Mouse (Mus musculus): ENCODE measurements around the gene Limch1. TPM values are rescaled to one million over a fixed set of nuclear protein-coding genes. Genes with fewer than 3 reads are reported as not detected.

Limch1 gene
- polyA plus RNA-seq, 1 experiment from 2014 or later = 25.1 TPM

DNA sequence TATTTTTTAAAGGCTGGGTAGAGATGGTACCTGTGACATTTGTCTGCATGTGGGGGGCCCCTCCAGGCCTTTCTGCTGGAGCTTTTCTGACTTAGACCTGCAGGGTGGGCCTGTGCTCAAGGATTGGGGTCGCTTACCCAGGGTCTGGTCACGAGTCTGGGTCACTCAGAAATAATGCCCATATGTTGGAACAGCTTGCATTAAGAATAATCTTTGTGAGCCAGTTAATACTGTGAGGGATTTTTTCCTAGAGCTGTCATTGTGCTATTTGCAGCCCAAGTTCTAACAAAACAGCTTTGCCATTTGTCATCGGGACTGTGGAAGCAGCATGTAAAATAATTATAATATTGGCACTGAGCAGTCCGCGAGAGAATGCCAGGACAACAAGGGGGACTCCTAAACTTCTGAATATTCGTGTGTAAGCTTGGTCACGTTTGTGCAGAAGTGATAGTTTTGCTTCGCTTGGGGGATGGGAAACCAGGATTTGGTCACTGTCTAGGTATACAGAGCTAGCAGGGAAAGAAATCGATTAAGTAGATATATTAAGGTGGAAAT is 63.5 kb downstream of the Limch1 start:
- Histone ChIP-seq H3K36me3 (no peaks in the 10 kb centered on the region), H3K9me3 (no peaks in the 10 kb centered on the region), H3K4me3 (no peak overlapping the region), H3K27me3 (replicated peaks) (0 out of 2 replicates have a peak, but pooled peaks cover 6% of the 10 kb centered on the region), H3K9ac (no peak overlapping the region), H3K27ac (replicated peaks) (no peak overlapping the region), H3K4me1 (peaks cover 10% of the 10 kb centered on the region; the same call in 1 of the 2 replicates), H3K4me2 (no peak overlapping the region)
- WGBS = 77% methylated on average over 9 of the region's 9 CpGs
- ATAC-seq (ENCODE audit: extremely low read depth, insufficient number of reproducible peaks, low FRiP score, low TSS enrichment) = no peak

DNA sequence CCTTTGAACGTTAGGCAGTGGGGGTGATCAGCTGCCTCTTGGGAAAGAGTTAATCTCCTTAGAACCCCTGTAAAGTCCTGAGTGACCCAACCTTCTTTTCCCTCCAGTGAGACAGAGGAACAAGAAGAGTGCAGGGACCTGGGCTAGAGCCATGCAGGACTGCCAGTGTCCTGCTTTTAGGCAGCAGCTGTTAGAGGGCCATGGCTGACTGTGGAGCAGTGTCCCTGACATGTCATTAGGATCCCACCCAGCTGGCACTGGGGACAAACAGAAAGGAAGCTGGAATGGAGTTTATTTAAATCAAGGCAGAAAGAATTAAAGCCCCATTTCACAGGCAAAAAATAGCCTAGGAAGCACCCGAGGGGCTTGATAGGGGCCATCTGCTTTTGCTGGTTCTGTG is 64.8 kb downstream of the Limch1 start:
- no peak for ATAC-seq (ENCODE audit: extremely low read depth, insufficient number of reproducible peaks, low FRiP score, low TSS enrichment)
- no peak overlapping the region for H3K9ac ChIP-seq
- H3K4me3 ChIP-seq = no peak overlapping the region
- no peak overlapping the region for H3K27ac ChIP-seq (replicated peaks)
- no peak overlapping the region for H3K4me2 ChIP-seq
- no peaks in the 10 kb centered on the region for H3K36me3 ChIP-seq
- 0 out of 2 replicates have a peak, but pooled peaks cover 6% of the 10 kb centered on the region for H3K27me3 ChIP-seq (replicated peaks)
- 47% methylated on average over 2 of the region's 2 CpGs for WGBS
- peaks cover 10% of the 10 kb centered on the region; the same call in 1 of the 2 replicates for H3K4me1 ChIP-seq
- no peaks in the 10 kb centered on the region for H3K9me3 ChIP-seq

DNA sequence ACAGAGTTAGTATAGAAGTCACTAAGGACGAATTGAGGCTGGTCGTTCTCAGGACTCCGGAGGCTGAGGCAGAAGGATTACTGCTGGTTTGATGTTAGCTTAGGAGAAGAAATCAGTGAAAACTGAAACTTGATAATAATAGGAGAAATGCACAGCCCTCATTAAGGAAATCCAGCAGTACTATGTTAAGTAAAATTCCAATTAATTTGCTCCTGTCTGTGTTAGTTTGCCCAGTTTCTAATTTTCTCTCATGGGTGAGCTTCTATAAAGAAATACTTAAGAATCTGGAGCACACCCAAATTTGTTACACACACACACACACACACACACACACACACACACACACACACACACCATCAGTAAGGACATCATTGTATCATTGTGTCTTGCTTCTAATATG is 69.0 kb downstream of the Limch1 start:
- Histone ChIP-seq H3K27ac (replicated peaks) (no peak overlapping the region), H3K9me3 (no peaks in the 10 kb centered on the region)
- 79% methylated on average over 3 of the region's 3 CpGs for WGBS

DNA sequence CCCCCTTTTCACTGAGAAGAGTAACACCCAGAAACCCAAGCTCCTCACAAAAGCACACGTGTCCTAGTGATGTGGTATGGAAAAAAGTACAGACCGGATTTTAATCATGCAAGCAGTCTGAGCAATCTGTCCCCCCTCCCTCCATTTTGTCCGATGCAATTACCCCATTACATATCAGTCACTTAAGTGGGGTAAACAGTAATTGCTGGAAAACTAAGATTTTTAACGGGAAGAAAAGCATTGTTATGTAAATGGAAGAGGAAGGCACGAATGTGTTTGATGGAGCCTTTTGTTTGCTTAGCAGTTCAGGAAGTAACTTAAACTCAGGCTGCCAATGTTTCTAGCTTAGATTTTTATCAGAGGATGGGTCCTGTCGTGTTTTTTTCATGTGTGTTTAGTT is 70.2 kb downstream of the Limch1 start:
- no peak overlapping the region for H3K9ac ChIP-seq
- WGBS = 47% methylated on average over 6 of the region's 6 CpGs
- no peaks in the 10 kb centered on the region for H3K36me3 ChIP-seq
- no peak for ATAC-seq (ENCODE audit: extremely low read depth, insufficient number of reproducible peaks, low FRiP score, low TSS enrichment)
- no peak overlapping the region for H3K4me3 ChIP-seq
- no peaks in the 10 kb centered on the region for H3K4me1 ChIP-seq
- H3K4me2 ChIP-seq = no peak overlapping the region
- no peaks in the 10 kb centered on the region for H3K9me3 ChIP-seq
- H3K27me3 ChIP-seq (replicated peaks) = 0 out of 2 replicates have a peak, but pooled peaks cover 11% of the 10 kb centered on the region
- no peak overlapping the region for H3K27ac ChIP-seq (replicated peaks)

More for the DNA sequence above, 69.0 kb downstream of the Limch1 start:
- Histone ChIP-seq H3K9ac (no peak overlapping the region), H3K36me3 (no peaks in the 10 kb centered on the region), H3K27me3 (replicated peaks) (0 out of 2 replicates have a peak, but pooled peaks cover 11% of the 10 kb centered on the region), H3K4me2 (no peak overlapping the region), H3K4me3 (no peak overlapping the region), H3K4me1 (no peaks in the 10 kb centered on the region)
- ATAC-seq (ENCODE audit: extremely low read depth, insufficient number of reproducible peaks, low FRiP score, low TSS enrichment) = no peak

DNA sequence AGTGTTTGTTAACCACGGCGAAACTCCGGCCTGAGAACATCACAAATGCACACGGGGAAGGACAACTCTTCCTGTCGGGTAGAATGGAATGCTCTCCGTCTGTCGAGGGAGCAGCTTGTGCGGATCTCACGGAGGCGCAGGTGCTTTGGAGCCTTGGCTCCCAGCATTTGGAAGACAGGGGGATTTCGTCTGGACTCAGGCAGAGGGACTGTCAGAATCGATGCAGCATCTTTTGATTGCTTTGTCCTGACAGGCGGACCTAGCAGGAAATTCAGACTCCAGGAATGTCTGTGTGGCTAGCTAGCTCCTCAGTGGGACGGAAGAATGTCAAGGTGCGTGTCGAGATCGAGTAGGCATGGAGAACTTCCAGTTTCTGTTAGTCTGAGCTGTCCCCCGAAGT is 71.1 kb downstream of the Limch1 start:
- no peak for ATAC-seq (ENCODE audit: extremely low read depth, insufficient number of reproducible peaks, low FRiP score, low TSS enrichment)
- no peaks in the 10 kb centered on the region for H3K9me3 ChIP-seq
- no peak overlapping the region for H3K4me2 ChIP-seq
- H3K27ac ChIP-seq (replicated peaks) = no peak overlapping the region
- no peaks in the 10 kb centered on the region for H3K4me1 ChIP-seq
- no peak overlapping the region for H3K9ac ChIP-seq
- peaks cover 12% of the 10 kb centered on the region; the same call in 1 of the 2 replicates for H3K27me3 ChIP-seq (replicated peaks)
- WGBS = 70% methylated on average over 18 of the region's 18 CpGs
- no peaks in the 10 kb centered on the region for H3K36me3 ChIP-seq
- no peak overlapping the region for H3K4me3 ChIP-seq

DNA sequence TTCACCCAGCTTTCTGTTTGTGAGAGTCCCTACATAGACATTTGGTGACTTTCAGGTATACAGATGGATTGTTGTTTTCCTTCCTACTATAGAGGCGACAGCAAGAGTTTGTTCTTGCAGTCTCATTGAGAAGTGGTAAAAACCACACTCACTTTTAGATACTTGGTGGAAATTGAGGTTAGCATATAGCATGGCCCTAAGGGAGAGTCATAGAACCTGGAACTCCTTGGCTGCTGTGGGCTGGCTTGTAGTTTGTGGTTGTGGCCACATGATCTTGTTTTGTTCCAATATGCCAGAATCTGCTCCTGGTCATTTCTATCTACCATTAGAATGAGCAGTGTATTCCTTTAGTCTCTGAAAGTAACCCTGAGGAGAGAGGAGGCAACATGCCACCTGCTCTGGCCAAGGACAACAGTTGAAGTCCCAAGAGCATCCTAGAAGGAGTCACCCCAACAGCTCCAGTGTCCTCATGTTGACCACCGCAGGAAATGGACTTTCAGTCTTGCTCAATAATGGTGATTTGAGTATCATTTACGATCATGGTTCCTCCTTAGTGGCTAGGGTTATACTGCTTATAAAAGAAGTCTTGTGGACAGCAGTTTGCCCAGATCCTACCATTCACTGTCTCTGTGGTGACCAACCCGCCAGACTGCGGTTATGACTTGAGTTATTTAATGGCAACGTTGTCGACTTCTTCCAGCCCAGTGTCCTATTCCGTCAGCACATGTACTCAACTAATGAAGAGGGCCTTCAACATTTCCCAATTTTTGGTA is 71.7 kb downstream of the Limch1 start:
- Histone ChIP-seq H3K4me1 (no peaks in the 10 kb centered on the region), H3K27ac (replicated peaks) (no peak overlapping the region), H3K9ac (no peak overlapping the region), H3K36me3 (no peaks in the 10 kb centered on the region), H3K4me3 (no peak overlapping the region), H3K4me2 (no peak overlapping the region), H3K9me3 (no peaks in the 10 kb centered on the region), H3K27me3 (replicated peaks) (peaks cover 15% of the 10 kb centered on the region; the same call in 1 of the 2 replicates)
- WGBS = 86% methylated on average over 8 of the region's 8 CpGs
- ATAC-seq (ENCODE audit: extremely low read depth, insufficient number of reproducible peaks, low FRiP score, low TSS enrichment) = no peak

DNA sequence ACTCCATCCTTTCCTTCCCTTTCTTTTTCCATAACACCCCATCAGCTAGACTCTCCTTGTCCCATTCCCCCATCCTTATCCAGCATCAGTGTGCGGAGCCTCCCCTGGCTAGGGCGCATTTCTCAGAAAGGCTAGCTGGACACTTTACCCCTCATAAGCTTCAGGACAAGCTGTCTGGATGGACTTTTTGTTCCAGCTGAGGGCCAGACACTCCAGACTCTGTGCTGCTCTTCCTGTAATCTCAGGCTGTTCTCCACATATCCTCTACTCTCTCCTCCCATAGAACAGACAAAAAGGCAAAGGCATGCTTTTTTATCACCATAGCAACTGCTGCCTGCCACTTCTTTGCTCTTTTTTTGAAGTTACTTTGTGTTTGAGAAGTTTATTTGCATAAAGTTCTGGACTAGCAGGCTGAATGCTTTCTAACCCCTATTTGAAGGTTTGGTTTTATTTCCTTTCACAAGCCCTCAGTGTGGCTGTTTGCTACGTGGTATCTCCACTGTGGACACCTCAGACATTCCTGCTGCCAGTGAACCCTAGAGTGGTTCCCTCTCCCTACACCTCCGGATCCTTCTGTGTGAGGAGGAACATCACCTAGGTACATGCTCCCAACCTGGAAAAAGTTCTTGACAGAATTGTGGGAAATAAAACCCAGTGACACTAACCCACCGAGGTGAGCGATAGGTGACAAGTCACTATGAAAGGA is 77.0 kb downstream of the Limch1 start:
- Histone ChIP-seq H3K27ac (replicated peaks) (no peak overlapping the region), H3K27me3 (replicated peaks) (peaks cover 16% of the 10 kb centered on the region; the same call in 1 of the 2 replicates), H3K9me3 (no peaks in the 10 kb centered on the region), H3K9ac (no peak overlapping the region), H3K36me3 (no peaks in the 10 kb centered on the region), H3K4me3 (no peak overlapping the region), H3K4me1 (no peaks in the 10 kb centered on the region), H3K4me2 (no peak overlapping the region)
- WGBS = 82% methylated on average over 6 of the region's 6 CpGs
- ATAC-seq (ENCODE audit: extremely low read depth, insufficient number of reproducible peaks, low FRiP score, low TSS enrichment) = no peak

DNA sequence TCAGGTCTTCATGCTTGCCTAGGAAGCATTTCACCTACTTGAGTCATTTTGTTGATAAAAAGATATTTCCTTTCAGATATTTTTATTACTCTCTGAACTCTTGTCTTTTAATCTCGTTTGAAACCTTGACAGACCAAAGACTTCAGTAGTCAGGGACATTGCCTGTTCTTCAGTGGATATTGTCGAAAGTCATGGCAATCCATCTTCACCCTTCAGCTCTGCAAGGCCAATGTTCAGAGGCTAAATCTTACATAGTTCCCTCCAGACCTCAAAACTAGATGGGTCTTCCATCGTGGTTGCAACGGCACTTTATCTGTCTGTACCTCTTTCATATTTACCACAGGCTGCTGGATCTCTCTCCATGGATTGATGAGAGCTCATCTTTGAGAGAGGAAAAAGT is 80.0 kb downstream of the Limch1 start:
- no peak overlapping the region for H3K9ac ChIP-seq
- 75% methylated on average over 4 of the region's 4 CpGs for WGBS
- no peaks in the 10 kb centered on the region for H3K9me3 ChIP-seq
- H3K27ac ChIP-seq (replicated peaks) = no peak overlapping the region
- peaks cover 16% of the 10 kb centered on the region for H3K27me3 ChIP-seq (replicated peaks)
- H3K36me3 ChIP-seq = no peaks in the 10 kb centered on the region
- H3K4me1 ChIP-seq = no peaks in the 10 kb centered on the region
- H3K4me2 ChIP-seq = no peak overlapping the region
- no peak overlapping the region for H3K4me3 ChIP-seq
- ATAC-seq (ENCODE audit: extremely low read depth, insufficient number of reproducible peaks, low FRiP score, low TSS enrichment) = no peak

DNA sequence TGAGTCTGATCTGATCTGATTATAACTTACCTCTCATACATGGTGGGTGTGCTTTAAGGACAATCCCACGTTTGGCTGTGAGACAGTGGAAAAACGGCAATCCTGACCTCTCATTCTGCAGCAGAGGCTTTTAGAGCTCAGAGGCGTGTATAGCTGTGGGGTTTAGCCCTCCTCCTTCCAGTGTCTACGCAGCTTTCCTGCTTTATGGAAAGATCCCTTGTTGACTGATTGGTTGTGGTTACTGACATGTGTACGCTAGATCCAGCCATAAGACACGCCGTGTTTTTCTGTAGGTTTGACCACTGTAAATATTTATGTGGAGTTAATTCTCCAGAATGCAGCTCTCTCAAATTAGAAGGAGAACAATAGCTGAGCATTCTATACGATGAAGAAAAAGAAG is 81.2 kb downstream of the Limch1 start:
- ATAC-seq (ENCODE audit: extremely low read depth, insufficient number of reproducible peaks, low FRiP score, low TSS enrichment) = no peak
- no peak overlapping the region for H3K4me3 ChIP-seq
- H3K27ac ChIP-seq (replicated peaks) = no peak overlapping the region
- H3K27me3 ChIP-seq (replicated peaks) = peaks cover 14% of the 10 kb centered on the region
- H3K9ac ChIP-seq = no peak overlapping the region
- no peak overlapping the region for H3K4me2 ChIP-seq
- H3K36me3 ChIP-seq = no peaks in the 10 kb centered on the region
- no peaks in the 10 kb centered on the region for H3K4me1 ChIP-seq
- no peaks in the 10 kb centered on the region for H3K9me3 ChIP-seq
- WGBS = 66% methylated on average over 8 of the region's 8 CpGs

DNA sequence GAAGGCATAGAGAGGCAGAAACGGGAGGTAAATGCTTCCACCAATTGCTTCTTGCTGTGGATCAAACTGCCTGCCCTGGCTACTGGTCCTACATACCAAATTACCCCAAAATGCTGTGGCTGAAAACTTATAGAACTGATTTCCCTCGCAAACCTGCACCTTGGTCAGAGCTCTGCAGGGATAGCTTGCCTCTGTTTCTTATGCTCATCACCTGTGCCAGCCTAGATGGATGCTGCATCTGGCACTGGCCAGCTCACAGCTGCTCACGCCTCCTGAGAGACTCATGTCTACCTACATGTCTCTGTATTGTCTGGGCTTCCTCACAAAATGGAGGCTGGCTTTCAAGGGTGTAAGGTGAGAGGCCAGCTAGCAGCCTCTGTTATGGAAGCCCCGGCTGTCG is 83.9 kb downstream of the Limch1 start:
- no peak overlapping the region for H3K4me2 ChIP-seq
- no peak for ATAC-seq (ENCODE audit: extremely low read depth, insufficient number of reproducible peaks, low FRiP score, low TSS enrichment)
- no peaks in the 10 kb centered on the region for H3K9me3 ChIP-seq
- 75% methylated on average over 5 of the region's 5 CpGs for WGBS
- peaks cover 22% of the 10 kb centered on the region for H3K27me3 ChIP-seq (replicated peaks)
- no peak overlapping the region for H3K9ac ChIP-seq
- no peaks in the 10 kb centered on the region for H3K4me1 ChIP-seq
- H3K4me3 ChIP-seq = no peak overlapping the region
- no peaks in the 10 kb centered on the region for H3K36me3 ChIP-seq
- no peak overlapping the region for H3K27ac ChIP-seq (replicated peaks)

DNA sequence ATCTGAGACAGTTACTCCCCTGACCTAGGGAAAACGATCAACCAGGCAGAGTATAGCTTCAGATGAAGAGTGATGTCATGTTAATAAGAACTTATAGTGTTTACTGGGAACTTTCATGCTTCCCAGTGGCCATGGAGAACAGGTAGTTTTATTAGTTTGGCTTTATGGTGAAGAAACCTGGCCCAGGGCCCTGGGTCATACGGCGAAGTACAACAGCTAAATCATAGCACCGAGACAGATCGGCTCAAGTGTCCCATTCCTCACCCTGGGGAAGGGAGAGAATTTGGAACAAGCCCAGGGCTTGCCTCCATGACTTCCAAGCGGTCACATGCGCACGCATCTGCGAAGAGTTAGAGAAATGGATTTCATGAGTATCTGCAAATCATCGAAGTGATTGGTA is 84.6 kb downstream of the Limch1 start:
- H3K9me3 ChIP-seq = no peaks in the 10 kb centered on the region
- no peak overlapping the region for H3K4me3 ChIP-seq
- H3K4me1 ChIP-seq = no peaks in the 10 kb centered on the region
- H3K36me3 ChIP-seq = no peaks in the 10 kb centered on the region
- H3K4me2 ChIP-seq = no peak overlapping the region
- H3K27me3 ChIP-seq (replicated peaks) = peaks cover 20% of the 10 kb centered on the region
- no peak overlapping the region for H3K27ac ChIP-seq (replicated peaks)
- no peak for ATAC-seq (ENCODE audit: extremely low read depth, insufficient number of reproducible peaks, low FRiP score, low TSS enrichment)
- WGBS = 89% methylated on average over 10 of the region's 10 CpGs
- H3K9ac ChIP-seq = no peak overlapping the region

All from heart, embryonic 13.5 days (tissue).